Mouse (Mus musculus): ENCODE measurements around the gene Sbds. TPM values are rescaled to one million over a fixed set of nuclear protein-coding genes. Genes with fewer than 3 reads are reported as not detected.

The Sbds gene
- total RNA-seq (2021) = 10 to 100 TPM; 61.0 to 61.4 TPM
- long read RNA-seq, experiment 1, transcript Sbds-201 (5 exons, 1,548 nt) = major isoform, 94 of 104 reads
- long read RNA-seq, experiment 1, partial matches to known transcripts = 0 of 104 reads
- long read RNA-seq, experiment 1, other reads (novel, unspliced or antisense) = 9 of 104 reads
- long read RNA-seq, experiment 2, transcript Sbds-201 (5 exons, 1,548 nt) = major isoform, 61 of 71 reads
- long read RNA-seq, experiment 2, partial matches to known transcripts = 4 of 71 reads
- long read RNA-seq, experiment 2, other reads (novel, unspliced or antisense) = 5 of 71 reads

DNA sequence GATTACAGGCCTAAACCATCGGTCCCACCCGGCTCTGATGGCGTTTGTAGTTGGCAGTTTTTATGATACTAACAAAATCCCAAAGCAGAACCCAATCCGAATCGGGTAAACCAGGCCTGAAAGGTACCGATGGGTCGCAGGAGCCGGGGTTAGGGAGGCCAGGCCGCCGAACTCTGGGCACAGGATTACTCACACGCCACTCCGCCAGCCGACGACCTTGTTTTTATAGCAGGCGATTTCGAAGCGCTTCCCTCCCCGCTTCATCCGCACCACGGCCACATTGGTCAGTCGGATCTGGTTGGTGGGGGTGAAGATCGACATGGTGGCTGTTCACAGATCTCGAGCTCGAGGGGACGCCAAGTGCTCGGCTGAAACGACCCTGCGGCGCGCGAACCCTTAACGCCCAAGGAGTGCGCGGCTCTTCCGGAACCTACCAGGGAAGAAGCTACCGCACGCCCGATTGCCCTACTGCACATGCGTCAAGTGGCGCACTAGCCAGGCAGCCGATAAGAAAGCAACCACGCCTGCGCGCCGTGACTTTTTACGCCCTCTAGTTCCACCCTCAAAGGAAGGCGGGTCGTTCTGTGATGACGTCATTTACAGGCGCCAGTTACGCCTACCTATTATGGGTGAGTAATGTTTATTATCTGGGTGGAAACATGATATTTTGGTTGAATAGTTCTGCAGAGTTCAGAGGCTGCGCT, at the start of gene Sbds, which contains the start of gene Tyw1:
Gene Sbds, minus strand, starts transcription at position 514 of the 704 bp plus-strand sequence.
Gene Tyw1, plus strand, starts transcription at position 603 of the 704 bp plus-strand sequence.
- intact Hi-C loops (cut with DNase I) = loop anchor here (10.0 kb wide), 1 partner anchor 230 kb away; the partner anchor contains the start of genes Asl and Crcp

DNA sequence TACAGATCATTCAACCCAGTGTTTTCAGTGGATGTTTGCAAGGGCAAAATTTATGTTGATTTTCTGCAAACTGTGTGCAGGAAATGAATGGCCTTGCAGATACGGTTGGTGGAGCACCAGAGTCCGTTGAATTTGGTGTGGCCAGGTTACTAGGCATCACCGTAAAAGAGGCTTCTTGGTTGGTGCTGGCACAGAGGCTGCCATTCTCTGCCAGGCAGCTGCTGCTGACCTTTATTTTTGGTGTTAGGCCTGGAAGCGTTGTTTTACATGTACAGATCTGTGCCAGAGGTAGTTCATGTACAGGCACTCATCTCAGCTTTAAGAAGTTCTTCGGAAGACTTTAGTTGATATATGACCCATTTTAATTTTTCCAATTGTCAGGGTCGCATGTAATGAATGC, 48.3 kb upstream of the Sbds start:
- intact Hi-C loops (cut with DNase I) = no loop called here
- DNase-seq (ENCODE audit: low spot score in 2 of 2) = no peak

More for the DNA sequence above, at the start of gene Sbds, which contains the start of gene Tyw1:
- peak; percentile 99 for DNase-seq (ENCODE audit: low spot score in 2 of 2)

DNA sequence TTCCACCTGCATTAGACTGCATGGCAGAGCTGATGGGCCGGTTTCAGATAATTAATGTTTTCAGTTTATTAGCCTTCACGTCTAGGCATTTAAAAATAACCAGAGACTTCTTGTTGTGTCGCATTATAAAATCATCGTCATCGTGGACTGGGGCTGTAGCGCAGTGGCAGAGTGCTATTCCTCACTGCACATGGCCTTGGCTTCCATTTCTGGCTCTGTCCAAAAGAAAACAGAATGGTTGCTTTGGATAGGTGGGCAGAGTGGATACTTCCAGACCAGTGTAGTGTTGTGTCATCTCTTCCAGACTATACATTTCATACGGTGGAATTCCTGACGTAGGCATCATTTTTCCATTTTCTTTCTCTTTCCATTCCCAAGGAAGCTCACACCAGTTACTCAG, 44.2 kb upstream of the Sbds start:
- DNase-seq (ENCODE audit: low spot score in 2 of 2) = no peak
- intact Hi-C loops (cut with DNase I) = no loop called here

DNA sequence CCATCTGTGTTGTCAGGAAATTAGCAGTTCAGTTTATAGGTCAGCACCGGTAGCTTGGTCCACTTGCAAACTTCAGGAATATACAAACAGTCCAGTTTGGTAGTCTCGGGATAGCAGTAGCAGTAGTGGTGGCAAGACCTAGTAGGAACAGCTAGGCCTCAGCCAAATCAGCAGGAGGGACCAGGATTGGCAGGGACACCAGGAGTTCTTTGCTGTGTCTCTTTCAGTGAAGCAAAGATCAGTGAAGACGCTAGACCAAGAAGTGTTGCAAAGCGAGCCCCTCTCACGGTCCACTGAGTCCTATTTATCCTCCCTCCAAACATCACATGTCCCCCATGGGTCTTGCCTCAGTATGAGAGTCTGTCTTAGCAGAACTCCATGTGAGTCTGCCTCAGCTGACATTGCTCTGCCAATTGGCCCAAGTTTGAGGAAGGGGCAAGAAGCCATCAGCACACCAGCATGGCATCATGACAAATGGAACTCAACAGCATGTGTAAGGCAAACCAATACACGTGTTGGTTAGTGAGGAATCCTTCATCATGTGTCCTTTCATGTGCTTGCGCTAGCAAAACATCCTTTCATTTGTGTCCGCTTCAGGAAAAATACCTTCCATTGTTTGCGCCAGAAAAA, 43.6 kb upstream of the Sbds start:
- DNase-seq (ENCODE audit: low spot score in 2 of 2) = no peak
- intact Hi-C loops (cut with DNase I) = no loop called here

DNA sequence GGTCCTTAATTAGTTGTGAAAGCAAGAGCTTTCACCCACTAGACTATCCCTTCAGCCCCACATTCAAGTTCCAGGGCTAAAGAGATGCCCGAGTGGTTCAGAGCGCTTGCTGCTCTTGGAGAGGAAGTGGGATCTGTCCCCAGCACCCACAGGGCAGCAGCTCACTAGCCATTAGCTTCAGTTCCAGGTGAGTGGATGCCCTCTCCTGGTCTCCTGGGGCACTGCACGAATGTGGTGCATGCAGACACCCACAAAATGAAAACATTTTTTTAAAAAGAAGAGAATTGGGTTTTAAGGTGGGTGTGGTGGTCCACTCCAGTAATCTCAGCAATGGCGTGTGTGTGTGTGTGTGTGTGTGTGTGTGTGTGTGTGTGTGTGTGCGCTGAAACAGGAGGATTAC, 40.7 kb upstream of the Sbds start:
- DNase-seq (ENCODE audit: low spot score in 2 of 2) = no peak
- intact Hi-C loops (cut with DNase I) = no loop called here

DNA sequence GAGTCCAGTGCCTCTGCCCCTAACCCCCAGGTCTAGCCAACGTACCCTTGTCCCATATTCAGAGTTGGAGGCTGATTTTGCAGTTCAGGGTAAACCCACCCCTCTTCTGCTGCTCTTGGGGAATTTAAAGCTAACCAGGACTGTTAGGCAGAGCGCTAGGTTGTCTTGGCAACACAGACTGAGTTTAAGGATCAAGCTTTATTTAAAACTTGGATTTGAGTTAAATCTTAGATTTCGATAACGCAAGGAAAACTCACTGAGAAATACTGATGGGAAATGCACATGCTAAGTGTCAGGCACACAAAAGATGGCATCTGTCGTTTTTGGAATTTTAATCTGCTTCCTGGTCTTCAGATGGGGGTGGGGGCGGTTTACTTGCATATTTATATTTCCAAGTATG, 39.3 kb upstream of the Sbds start:
- DNase-seq (ENCODE audit: low spot score in 2 of 2) = peak in 1 of 2 experiments; percentile 47
- intact Hi-C loops (cut with DNase I) = no loop called here

DNA sequence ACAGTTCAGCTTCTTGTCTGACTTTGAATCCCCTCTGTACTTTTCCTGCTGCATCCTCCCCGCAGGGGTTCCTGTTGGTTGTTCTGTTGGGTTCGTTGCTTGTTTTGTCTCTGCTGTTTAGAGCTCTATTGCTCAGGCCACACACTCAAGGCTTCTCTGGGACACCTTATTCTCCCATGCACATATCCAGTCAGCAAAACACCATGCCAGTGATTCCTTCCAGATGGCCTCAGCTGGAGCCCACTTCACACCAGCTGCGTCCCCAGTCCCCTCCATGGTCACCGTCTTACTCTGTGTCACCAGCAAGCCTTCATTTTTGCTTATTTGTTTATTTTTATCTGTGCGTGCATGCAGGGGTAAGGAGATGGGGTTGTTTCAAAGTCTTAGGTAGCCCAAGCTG, 38.6 kb upstream of the Sbds start:
- no peak for DNase-seq (ENCODE audit: low spot score in 2 of 2)
- intact Hi-C loops (cut with DNase I) = no loop called here

DNA sequence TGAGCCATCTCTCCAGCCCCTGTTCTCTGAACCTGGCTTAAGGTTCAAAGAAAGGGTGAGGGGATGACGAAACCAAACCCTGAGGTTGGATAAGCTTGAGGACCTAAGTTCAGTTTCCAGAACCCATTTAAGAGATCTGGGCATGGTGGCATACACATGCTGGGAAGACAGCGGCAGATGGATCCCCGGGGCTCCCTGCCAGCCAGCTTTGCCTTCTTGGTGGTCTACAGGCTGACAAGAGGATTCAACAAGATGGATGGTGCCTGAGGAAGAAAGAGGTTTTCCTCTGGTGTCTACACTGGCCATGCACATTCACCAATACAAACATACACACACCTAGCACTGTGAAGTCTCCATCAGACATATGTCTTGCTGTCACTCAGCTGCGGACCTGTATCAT, 37.6 kb upstream of the Sbds start:
- intact Hi-C loops (cut with DNase I) = no loop called here
- DNase-seq (ENCODE audit: low spot score in 2 of 2) = no peak

DNA sequence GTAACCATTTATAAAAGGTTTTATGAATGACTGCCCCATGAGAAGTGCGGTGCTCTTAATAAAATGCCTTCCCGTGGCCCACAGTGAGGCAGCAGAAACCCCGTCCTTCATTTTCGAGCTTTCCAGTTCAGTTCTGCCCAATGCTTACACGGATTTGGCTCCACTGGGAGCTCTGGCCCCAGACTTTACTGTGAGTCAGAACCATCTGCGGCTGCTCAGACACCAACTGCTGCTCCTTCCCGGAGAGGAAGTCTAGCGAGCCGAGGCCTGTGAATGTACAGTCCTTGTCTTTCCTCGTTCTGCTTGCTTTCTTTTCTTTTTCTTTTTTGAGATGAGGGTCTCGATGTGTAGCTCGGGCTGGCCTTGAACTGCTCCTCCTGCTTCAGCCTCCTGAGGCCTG, 35.4 kb upstream of the Sbds start:
- DNase-seq (ENCODE audit: low spot score in 2 of 2) = peak; percentile 38 to 63
- intact Hi-C loops (cut with DNase I) = no loop called here

DNA sequence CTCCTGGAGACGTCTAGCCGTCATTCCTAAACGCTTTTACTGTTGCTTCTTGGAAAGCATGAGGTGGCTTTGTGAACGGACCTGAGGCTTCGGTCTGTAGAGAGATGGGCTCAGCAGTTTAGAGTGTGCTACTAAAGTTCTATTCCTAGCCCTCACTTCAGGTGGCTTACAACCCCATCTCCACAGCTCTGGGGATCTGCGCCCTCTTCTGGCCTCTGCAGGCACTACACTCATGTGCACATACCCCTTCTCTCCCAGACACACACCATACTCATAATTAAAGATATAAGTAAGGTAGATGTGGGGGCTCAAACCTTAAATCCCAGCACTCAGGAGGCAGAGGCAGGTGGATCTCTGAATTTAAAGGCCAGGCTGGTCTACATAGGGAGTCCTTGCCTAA, 34.9 kb upstream of the Sbds start:
- intact Hi-C loops (cut with DNase I) = no loop called here
- DNase-seq (ENCODE audit: low spot score in 2 of 2) = no peak

DNA sequence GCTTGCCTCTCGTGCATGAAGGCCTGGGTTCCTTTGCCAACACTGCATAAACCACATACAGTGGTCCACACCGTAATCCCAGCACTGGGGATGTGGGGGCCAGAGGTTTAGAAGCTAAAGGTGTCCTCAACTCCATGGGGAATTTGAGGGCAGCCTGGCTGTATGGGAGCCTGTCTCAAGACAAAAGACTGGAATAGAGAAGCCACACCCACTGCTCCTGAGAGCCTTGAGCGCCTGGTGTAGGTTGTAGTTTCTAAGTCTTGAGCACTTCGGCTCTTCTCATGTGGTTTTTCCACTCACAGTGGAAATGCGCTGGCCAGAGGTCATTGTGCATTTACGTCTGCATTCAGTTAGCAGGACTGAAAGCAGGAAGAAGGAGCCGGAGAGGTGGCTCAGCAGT, 32.8 kb upstream of the Sbds start:
- intact Hi-C loops (cut with DNase I) = no loop called here
- DNase-seq (ENCODE audit: low spot score in 2 of 2) = no peak

DNA sequence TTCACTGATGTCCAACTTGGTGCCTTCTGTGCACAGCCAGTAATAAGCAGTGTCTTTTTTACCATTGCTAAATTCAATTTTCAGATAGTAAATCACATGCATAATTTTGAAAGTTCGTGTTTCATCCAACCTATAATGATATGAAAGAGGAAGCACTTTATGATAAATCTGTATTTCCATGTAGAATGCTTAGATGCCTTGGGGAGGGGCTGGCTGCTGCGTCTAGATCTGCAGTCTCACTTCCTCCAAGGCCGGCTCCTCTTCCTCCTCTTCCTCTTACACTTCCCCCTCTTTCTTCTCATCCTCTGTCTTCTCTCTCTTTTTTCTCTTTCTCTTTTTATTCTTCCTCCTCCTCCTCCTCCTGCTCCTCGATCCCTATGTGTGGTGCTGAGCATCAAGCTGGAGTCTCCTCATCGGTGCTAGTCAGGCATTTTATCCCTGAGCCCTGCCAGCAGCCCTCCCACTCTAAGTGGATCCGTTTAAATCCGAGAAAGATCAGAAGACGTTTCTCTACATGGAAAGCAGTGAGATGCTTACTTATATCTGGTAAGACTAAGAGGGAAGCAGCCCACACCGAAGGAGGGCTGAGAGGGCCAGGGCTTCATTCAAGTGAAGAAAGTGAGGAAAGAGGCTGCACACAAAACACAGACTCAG, 27.9 kb upstream of the Sbds start:
- no peak for DNase-seq (ENCODE audit: low spot score in 2 of 2)
- intact Hi-C loops (cut with DNase I) = no loop called here

DNA sequence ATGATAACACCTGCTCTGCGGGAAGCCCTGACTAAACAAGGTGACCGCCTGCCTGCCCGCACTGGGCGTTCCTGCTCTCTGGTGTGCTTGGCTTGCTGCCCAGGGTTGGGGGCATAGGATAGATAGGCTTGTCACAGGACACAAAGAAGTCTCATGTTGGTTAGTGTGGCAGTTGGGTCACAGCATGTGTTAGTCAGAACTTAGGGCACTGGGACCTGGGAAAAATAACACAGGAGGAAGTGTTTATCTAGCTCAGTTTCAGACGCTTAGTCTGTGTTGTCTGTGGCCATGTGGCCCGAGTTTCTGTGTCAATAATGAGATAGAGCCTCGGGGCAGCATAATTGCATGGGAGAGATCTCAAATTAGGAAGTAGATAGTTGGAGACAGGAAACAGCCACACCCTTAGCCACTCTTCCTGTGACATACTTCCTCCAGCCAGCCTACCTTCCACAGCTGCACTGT, 22.7 kb upstream of the Sbds start:
- intact Hi-C loops (cut with DNase I) = loop anchor here (10.0 kb wide), 1 partner anchor 1147 kb away; no protein-coding TSS in a partner anchor
- DNase-seq (ENCODE audit: low spot score in 2 of 2) = no peak

DNA sequence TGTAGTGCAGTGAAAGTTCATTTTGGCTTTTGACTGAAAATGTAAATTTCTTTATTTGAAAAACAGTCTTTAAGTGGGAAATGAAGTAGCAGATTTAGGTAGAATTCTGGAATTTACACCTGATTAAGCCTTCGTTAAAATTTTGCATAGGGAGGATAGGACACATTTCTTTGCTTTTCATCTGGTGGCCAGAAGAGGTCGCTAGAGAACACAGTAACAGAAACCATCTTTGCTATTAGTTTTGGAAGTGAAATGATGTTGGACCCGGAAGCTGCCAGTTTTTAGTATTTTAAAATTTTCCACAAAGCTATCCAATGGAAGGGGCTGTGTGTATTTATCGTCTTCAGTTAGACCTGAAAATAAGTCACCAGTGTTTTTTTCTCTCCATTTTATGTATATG, 20.2 kb upstream of the Sbds start:
- intact Hi-C loops (cut with DNase I) = loop anchor here (1.0 to 10.0 kb wide), 2 partner anchors 578 to 1149 kb away; no protein-coding TSS in a partner anchor
- peak; percentile 56 to 73 for DNase-seq (ENCODE audit: low spot score in 2 of 2)

DNA sequence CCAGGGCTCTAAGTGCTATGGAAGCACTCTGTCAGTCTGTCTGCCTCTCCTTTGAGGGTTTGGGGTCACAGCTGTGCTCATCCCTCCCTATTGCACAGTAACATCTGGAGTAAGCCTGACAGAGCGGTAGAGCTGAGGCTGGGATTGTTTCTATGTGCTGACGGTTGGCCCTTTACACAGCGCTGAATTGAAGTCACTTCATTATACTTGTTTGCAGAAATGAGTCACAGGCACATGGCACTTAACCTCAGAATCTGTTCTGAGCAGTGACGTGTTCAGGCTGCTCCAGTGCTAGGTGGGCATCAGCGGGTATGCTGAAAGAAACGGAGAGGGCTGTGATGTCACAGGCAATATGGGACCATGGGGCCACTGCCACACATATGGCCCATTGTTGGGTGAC, 17.7 kb upstream of the Sbds start:
- intact Hi-C loops (cut with DNase I) = loop anchor here (10.0 kb wide), 1 partner anchor 1152 kb away; no protein-coding TSS in a partner anchor
- no peak for DNase-seq (ENCODE audit: low spot score in 2 of 2)

DNA sequence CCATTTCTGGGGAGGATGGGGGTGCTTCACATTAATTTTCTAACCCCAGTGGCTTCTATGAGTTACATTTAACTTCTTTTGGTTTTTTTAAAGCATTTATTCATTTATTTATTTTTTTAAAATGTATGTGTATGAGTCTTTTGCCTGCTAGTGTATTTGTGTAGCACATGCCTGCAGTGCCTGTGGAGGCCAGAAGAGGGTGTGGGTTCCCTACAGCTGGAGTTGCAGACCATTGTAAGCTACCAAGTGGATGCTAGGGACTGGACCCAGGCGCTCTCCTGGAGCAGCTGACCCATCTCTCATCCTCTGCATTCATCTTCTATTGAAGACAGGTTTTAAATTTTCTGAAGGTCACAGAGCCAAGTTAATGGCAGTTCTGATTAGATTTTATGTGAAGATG, 17.0 kb upstream of the Sbds start:
- intact Hi-C loops (cut with DNase I) = loop anchor here (10.0 kb wide), 1 partner anchor 1152 kb away; no protein-coding TSS in a partner anchor
- no peak for DNase-seq (ENCODE audit: low spot score in 2 of 2)

DNA sequence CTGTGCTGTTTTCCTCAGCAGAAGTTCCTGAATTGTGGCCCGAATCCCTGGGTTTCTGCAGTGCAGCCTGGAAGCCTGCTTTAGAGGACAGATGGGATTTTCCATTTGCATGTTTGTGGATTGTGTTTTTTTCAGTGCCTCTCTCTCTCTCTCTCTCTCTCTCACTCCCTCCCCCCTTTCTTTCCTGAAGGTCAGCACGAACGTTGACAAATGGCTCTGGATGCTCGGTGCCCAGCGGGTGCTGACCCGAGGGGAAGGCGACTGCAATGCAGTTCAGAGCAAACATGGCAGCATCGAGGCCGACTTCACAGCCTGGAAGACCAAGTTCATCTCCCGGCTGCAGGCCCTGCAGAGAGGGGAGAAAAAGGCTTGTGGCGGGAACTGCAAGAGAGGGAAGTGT, 13.6 kb upstream of the Sbds start:
- intact Hi-C loops (cut with DNase I) = no loop called here

DNA sequence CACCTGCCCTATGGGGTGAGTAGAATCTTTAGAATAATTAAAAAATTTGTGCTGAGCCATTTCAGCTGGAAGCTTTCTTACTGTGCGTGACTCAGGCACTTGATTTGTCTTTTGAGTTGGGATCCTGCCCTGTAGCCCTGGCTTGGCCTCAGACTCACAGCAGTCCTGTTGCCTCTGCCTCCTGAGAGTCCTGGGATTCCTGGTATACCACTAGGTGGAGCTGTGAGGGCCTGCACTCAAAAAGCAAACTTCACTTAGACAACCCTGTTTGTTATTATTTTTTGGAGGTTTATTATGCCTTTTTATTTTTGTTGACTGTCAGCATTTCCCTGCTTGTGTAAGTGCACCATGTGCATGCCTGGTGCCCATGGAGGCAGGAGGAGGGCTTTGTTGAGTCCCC, 12.0 kb upstream of the Sbds start:
- intact Hi-C loops (cut with DNase I) = no loop called here
- no peak for DNase-seq (ENCODE audit: low spot score in 2 of 2)

More for the DNA sequence above, 13.6 kb upstream of the Sbds start:
- DNase-seq (ENCODE audit: low spot score in 2 of 2) = no peak

DNA sequence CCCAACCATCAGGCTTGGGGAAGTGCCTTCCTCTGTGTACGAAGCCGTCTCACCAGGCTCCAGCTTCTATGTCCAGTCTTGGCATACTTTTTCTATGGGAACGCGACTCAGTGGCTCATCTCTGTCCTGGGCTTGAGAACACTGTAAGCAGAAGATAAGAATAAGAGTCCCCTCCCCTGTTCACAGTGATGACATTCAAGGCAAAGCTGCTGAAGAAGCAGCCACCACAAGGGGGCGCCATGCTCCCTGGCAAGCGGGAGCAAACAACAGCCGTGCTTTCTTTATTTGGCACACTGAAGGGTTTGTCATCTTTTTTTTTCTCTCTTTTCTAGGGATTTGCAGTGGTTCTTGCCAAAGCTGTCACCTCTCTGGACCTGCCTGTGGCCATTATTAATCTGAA, 11.3 kb upstream of the Sbds start:
- peak; percentile 46 to 60 for DNase-seq (ENCODE audit: low spot score in 2 of 2)
- intact Hi-C loops (cut with DNase I) = no loop called here
